Mouse (Mus musculus): ENCODE measurements around the gene Anapc11. TPM values are rescaled to one million over a fixed set of nuclear protein-coding genes. Genes with fewer than 3 reads are reported as not detected.
A peak's percentile ranks its signal among the peaks of the same experiment; 100 is the strongest.

Gene Anapc11
- polyA plus RNA-seq, 1 experiment from 2014 or later, result 171 TPM

DNA sequence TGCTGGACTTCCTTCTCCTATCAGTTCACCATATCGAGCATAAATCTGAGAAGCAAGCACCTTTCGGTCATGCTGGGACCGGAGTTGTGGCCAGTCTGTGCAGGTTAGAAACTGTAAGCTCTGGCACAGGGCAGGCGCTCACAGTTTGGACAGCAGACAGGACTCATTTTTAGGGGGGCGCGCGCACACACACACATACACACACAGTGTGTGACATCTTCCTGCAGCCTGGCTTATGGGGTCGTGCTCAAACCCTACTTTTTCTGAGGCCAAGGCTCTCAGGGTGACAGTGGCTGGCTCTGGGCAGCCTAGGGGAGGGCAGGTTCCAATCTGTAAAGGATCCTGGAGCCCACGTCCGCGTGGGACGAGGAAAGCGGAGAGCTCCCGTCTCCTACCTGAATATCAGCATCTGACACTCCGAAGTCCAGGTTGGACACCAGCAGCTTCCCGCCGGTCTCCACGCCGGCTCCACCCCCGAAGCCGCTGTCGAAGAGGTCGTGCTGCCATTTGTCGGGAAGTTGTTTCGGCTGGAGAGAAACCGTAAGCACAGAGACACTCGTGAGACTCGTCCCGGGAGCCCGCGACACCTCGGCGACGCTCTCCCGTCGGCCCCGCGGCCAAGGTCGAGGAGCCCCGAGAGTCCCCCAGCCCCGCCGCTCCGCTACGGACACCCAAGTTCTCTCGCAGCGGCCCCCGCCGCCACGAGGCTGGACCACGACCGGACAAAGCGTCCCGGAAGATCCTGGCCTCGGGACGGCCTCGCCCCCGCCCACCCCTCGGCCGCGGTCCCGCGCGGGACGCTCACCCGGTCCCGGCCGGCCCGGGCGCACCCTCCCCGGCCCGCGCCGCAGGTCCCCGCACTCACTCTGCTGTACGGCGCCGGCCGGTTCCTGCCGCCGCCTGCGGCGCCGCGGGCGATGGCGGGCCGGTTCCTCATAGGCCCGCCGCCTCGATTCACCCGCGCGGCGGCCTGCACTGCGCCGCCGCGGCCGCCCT, 683 bp upstream of the Anapc11 start:
- Histone ChIP-seq H3K4me3 (ENCODE audit: low read length) (peak overlapping the region; percentile 94), H3K9me3 (ENCODE audit: control insufficient read depth, low read length) (no peaks in the 10 kb centered on the region), H3K4me2 (ENCODE audit: low read depth, low read length) (peak overlapping the region; percentile 85), H3K4me1 (ENCODE audit: control insufficient read depth, insufficient read depth, low read length) (peaks cover 24% of the 10 kb centered on the region), H3K27ac (ENCODE audit: low read length) (peak overlapping the region; percentile 89), H3K27me3 (replicated peaks; ENCODE audit: control insufficient read depth, insufficient read depth, low read length) (no peaks in the 10 kb centered on the region), H3K9ac (ENCODE audit: low read depth, low read length) (peak overlapping the region; percentile 99), H3K36me3 (ENCODE audit: control insufficient read depth, insufficient read depth, low read length) (peaks cover 27% of the 10 kb centered on the region)
- WGBS, result 4% methylated on average over 78 of the region's 99 CpGs
- peak; percentile 59 for ATAC-seq

- ATAC-seq, result no peak
- Histone ChIP-seq H3K9me3 (ENCODE audit: control insufficient read depth, low read length) (no peaks in the 10 kb centered on the region), H3K4me2 (ENCODE audit: low read depth, low read length) (peak overlapping the region; percentile 92), H3K4me1 (ENCODE audit: control insufficient read depth, insufficient read depth, low read length) (peaks cover 24% of the 10 kb centered on the region), H3K9ac (ENCODE audit: low read depth, low read length) (peak overlapping the region; percentile 99), H3K36me3 (ENCODE audit: control insufficient read depth, insufficient read depth, low read length) (peaks cover 20% of the 10 kb centered on the region), H3K27ac (ENCODE audit: low read length) (peak overlapping the region; percentile 77), H3K4me3 (ENCODE audit: low read length) (peak overlapping the region; percentile 94), H3K27me3 (replicated peaks; ENCODE audit: control insufficient read depth, insufficient read depth, low read length) (no peaks in the 10 kb centered on the region)
- 48% methylated on average over 17 of the region's 17 CpGs for WGBS
These were observed 849 bp downstream of the Anapc11 start for GRCm38 (mm10) chr11:120598990-120599549.

DNA sequence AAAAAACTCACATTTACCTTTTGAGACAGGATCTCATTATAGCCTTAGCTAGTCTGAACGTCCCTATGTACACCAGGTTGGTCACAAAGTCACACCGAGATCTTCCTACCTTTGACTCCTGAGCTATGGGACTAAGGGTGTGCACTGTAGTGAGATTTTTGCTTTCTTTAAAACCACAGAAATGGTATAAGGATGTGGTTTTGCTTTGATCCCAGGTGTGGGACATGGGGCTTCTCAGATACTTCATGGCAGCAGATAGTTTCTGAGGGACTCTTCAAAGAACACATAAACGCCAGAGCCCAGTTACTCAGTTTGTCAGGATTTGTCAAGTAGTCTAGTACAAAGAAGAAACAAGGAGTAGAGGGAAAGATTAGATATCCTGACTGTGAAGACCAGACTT, 2.5 kb downstream of the Anapc11 start:
- no peak for ATAC-seq
- no peak overlapping the region for H3K27ac ChIP-seq (ENCODE audit: low read length)
- H3K36me3 ChIP-seq (ENCODE audit: control insufficient read depth, insufficient read depth, low read length), result peaks cover 9% of the 10 kb centered on the region; the same call in 1 of the 2 replicates
- H3K4me3 ChIP-seq (ENCODE audit: low read length), result no peak overlapping the region
- H3K27me3 ChIP-seq (replicated peaks; ENCODE audit: control insufficient read depth, insufficient read depth, low read length), result no peaks in the 10 kb centered on the region
- H3K4me1 ChIP-seq (ENCODE audit: control insufficient read depth, insufficient read depth, low read length), result peaks cover 24% of the 10 kb centered on the region
- WGBS, result 93% methylated on average over 3 of the region's 3 CpGs
- no peak overlapping the region for H3K4me2 ChIP-seq (ENCODE audit: low read depth, low read length)
- no peaks in the 10 kb centered on the region for H3K9me3 ChIP-seq (ENCODE audit: control insufficient read depth, low read length)
- H3K9ac ChIP-seq (ENCODE audit: low read depth, low read length), result no peak overlapping the region

GRCm38 (mm10) chr11:120603545-120603944, 5.3 kb downstream of the Anapc11 start:
- ATAC-seq, result no peak
- Histone ChIP-seq H3K4me3 (ENCODE audit: low read length) (no peak overlapping the region), H3K4me2 (ENCODE audit: low read depth, low read length) (no peak overlapping the region), H3K4me1 (ENCODE audit: control insufficient read depth, insufficient read depth, low read length) (peaks cover 19% of the 10 kb centered on the region), H3K9ac (ENCODE audit: low read depth, low read length) (no peak overlapping the region), H3K27me3 (replicated peaks; ENCODE audit: control insufficient read depth, insufficient read depth, low read length) (no peaks in the 10 kb centered on the region), H3K9me3 (ENCODE audit: control insufficient read depth, low read length) (no peaks in the 10 kb centered on the region), H3K27ac (ENCODE audit: low read length) (no peak overlapping the region), H3K36me3 (ENCODE audit: control insufficient read depth, insufficient read depth, low read length) (peaks cover 2% of the 10 kb centered on the region; the same call in 1 of the 2 replicates)
- WGBS, result 75% methylated on average over 2 of the region's 2 CpGs

- no peak for ATAC-seq
- Histone ChIP-seq H3K4me1 (ENCODE audit: control insufficient read depth, insufficient read depth, low read length) (peaks cover 20% of the 10 kb centered on the region), H3K9me3 (ENCODE audit: control insufficient read depth, low read length) (no peaks in the 10 kb centered on the region), H3K27me3 (replicated peaks; ENCODE audit: control insufficient read depth, insufficient read depth, low read length) (no peaks in the 10 kb centered on the region), H3K36me3 (ENCODE audit: control insufficient read depth, insufficient read depth, low read length) (peaks cover 2% of the 10 kb centered on the region), H3K9ac (ENCODE audit: low read depth, low read length) (no peak overlapping the region), H3K27ac (ENCODE audit: low read length) (no peak overlapping the region), H3K4me3 (ENCODE audit: low read length) (no peak overlapping the region), H3K4me2 (ENCODE audit: low read depth, low read length) (no peak overlapping the region)
- 94% methylated on average over 7 of the region's 7 CpGs for WGBS
These were observed 7.4 kb downstream of the Anapc11 start for GRCm38 (mm10) chr11:120605667-120606066.

DNA sequence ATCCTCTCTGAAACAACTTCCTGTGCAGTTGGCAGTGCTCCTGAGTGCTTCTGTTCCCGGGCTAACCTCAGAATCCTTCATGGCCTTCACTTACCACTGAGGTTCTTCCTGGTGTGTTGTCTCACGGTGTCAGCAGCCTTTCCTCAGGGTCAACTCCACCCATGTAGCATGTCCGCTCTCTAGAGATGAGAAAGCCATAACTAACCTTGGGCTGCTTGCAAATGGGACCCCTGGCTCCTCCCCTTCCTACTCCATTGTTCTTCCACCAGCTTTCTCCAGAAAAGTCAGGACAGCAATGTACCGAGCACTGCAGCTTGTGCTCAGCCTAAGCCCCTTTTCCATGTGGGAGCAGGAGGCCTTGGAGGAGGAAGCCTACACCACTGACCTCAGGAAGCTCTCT, 8.5 kb downstream of the Anapc11 start:
- no peak overlapping the region for H3K4me2 ChIP-seq (ENCODE audit: low read depth, low read length)
- no peak overlapping the region for H3K4me3 ChIP-seq (ENCODE audit: low read length)
- WGBS, result 69% methylated on average over 4 of the region's 4 CpGs
- no peak overlapping the region for H3K27ac ChIP-seq (ENCODE audit: low read length)
- no peaks in the 10 kb centered on the region for H3K9me3 ChIP-seq (ENCODE audit: control insufficient read depth, low read length)
- H3K9ac ChIP-seq (ENCODE audit: low read depth, low read length), result no peak overlapping the region
- H3K36me3 ChIP-seq (ENCODE audit: control insufficient read depth, insufficient read depth, low read length), result peaks cover 11% of the 10 kb centered on the region
- peaks cover 20% of the 10 kb centered on the region for H3K4me1 ChIP-seq (ENCODE audit: control insufficient read depth, insufficient read depth, low read length)
- ATAC-seq, result no peak
- H3K27me3 ChIP-seq (replicated peaks; ENCODE audit: control insufficient read depth, insufficient read depth, low read length), result no peaks in the 10 kb centered on the region

- Histone ChIP-seq H3K27ac (ENCODE audit: low read length) (no peak within 1 kb of the TSS), H3K36me3 (ENCODE audit: control insufficient read depth, insufficient read depth, low read length) (peaks cover 25% of the 10 kb centered on the region), H3K9ac (ENCODE audit: low read depth, low read length) (peak within 1 kb of the TSS; percentile 66), H3K27me3 (replicated peaks; ENCODE audit: control insufficient read depth, insufficient read depth, low read length) (no peaks in the 10 kb centered on the region), H3K9me3 (ENCODE audit: control insufficient read depth, low read length) (no peaks in the 10 kb centered on the region), H3K4me3 (ENCODE audit: low read length) (peak within 1 kb of the TSS; percentile 29), H3K4me2 (ENCODE audit: low read depth, low read length) (peak within 1 kb of the TSS; percentile 55), H3K4me1 (ENCODE audit: control insufficient read depth, insufficient read depth, low read length) (peaks cover 20% of the 10 kb centered on the region)
- WGBS, result 7% methylated on average over 45 of the region's 45 CpGs
- peak; percentile 21; the same call in 1 of the 2 replicates for ATAC-seq
These were observed 10.2 kb downstream of the Anapc11 start, which contains the start of gene Npb for GRCm38 (mm10) chr11:120608241-120609034. Gene Npb (plus strand): TSS chr11:120608477.

GRCm38 (mm10) chr11:120609250-120609649, 11.0 kb downstream of the Anapc11 start:
- H3K4me1 ChIP-seq (ENCODE audit: control insufficient read depth, insufficient read depth, low read length), result peaks cover 20% of the 10 kb centered on the region
- no peak overlapping the region for H3K4me3 ChIP-seq (ENCODE audit: low read length)
- peaks cover 29% of the 10 kb centered on the region for H3K36me3 ChIP-seq (ENCODE audit: control insufficient read depth, insufficient read depth, low read length)
- H3K9me3 ChIP-seq (ENCODE audit: control insufficient read depth, low read length), result no peaks in the 10 kb centered on the region
- peak; percentile 68 for ATAC-seq
- peak overlapping the region; percentile 66; the same call in 1 of the 2 replicates for H3K9ac ChIP-seq (ENCODE audit: low read depth, low read length)
- H3K4me2 ChIP-seq (ENCODE audit: low read depth, low read length), result no peak overlapping the region
- no peak overlapping the region for H3K27ac ChIP-seq (ENCODE audit: low read length)
- 40% methylated on average over 7 of the region's 8 CpGs for WGBS
- no peaks in the 10 kb centered on the region for H3K27me3 ChIP-seq (replicated peaks; ENCODE audit: control insufficient read depth, insufficient read depth, low read length)
